Mouse (Mus musculus) small intestine, adult 2 months (tissue): ENCODE results near the gene Rnf224.

Experiments
- CTCF ChIP-seq: fragments of 200-500 bp; IDR thresholded peaks from 2 replicates; pipeline ENCODE4 v1.5.1; 2012; ENCODE audit warnings: low read depth, mild to moderate bottlenecking, control low read depth, inconsistent platforms, low read length, moderate library complexity, mixed read lengths; ENCODE audit not compliant: insufficient replicate concordance, insufficient read length; ENCODE audit errors: extremely low read depth
- POLR2A ChIP-seq: fragments of 200-500 bp; IDR thresholded peaks from 2 replicates; pipeline ENCODE4 v1.6.1; 2012; ENCODE audit warnings: low read depth, mild to moderate bottlenecking, control low read depth, inconsistent platforms, low read length, moderate library complexity

DNA sequence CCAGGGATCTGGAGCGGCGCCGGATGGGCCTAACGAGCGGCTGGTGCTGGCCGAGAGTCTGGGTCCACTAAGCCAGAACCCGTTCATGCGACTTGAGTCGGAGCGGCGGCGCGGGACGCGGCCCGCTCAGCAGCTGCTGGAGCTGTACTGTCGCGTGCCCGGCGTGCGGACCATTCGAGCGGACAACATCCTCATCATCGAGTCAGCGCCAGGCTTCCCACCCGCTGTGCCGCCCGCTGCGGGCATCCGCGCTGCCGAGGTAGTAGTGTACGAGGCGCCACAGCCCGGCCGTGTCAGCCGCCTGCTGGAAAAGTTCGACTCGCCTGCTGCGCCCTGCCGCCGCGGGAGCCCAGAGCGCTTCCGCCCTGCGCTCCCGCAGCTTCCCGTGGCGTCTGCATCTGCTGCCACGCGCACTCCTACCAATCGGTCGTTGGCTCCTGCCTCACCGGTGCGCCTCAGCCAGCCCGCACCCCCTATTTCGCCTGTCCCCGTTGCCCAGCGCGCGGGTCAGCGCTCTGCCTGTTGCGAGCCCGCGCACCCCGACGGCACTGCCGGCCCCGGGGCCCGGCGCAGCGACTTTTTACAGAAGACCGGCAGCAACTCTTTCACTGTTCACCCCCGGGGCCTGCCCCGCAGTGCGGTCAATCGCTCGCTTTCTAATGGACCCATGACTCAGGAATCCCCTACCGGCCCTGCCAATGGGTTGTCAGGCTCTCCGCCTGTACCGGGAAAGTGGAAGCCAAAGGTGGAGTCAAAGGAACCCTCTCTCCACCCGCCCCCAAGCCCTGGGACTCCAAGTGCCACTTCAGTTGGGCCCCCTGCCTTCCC, 26.4 kb upstream of the Rnf224 start:
- no peak for TF ChIP-seq CTCF
- no peak for TF ChIP-seq POLR2A
